Mouse (Mus musculus) E14TG2a.4 (cell line): ENCODE measurements at regions not wholly inside any gene's neighbourhood (a gene's known extent, or its start where the extent isn't known, plus 50 kb on each side); places are given as distances from the start of the nearest gene placed in this dataset.

Experiments
- CTCF ChIP-seq: conservative IDR thresholded peaks from 2 replicates; pipeline ENCODE4 v1.5.1; 2014; ENCODE audit warnings: low read length
- NANOG ChIP-seq: IDR thresholded peaks from 2 replicates; pipeline ENCODE4 v1.6.1; 2014; ENCODE audit warnings: borderline replicate concordance, low read length, mixed read lengths
- POU5F1 ChIP-seq: IDR thresholded peaks from 2 replicates; pipeline ENCODE4 v1.6.1; 2014; ENCODE audit warnings: low read length, borderline replicate concordance

DNA sequence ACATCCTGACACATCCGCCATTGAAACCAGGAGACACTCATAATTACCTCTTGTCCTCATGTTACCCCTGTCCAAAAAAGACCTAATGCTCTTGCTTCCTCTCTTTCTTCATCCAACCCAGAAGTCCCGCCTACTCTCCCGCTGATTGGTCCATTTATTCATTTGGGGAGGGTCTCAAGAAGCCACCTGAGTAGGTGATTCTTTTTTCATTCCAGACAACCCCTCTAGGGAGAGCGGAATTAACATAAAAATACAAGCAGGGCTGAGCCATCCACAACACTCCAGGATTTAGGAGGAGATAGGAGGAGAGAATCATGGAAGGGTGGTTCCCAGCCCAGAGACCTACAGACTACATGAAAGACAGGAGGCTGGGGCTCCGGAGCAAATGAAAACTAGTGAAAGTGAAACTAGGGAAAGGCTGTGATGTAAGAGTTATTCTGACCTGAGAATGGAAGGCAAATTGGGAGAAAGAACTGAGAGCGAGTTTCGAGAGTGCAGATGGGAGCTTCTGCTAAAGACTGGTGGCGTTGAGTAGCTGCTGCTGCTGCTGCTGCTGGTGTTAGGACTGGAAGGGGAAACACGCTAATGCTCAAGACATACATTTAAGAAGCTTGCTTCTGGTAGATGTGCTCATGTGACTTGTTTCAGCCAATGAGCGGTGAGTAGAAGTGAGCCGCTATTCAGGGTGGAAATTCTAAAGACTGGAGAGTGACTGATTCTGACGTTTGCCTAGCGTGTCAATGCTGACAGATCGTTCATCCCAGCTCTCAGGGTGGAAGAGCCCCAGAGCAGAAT, 55.0 kb upstream of the Mmp2 start:
- TF ChIP-seq CTCF = no peak
- peak; percentile 42; the same call in 1 of the 2 replicates for TF ChIP-seq NANOG
- TF ChIP-seq POU5F1 = no peak
